ENCODE assay signal across 24 mouse cellular contexts in the genomic region with DNA sequence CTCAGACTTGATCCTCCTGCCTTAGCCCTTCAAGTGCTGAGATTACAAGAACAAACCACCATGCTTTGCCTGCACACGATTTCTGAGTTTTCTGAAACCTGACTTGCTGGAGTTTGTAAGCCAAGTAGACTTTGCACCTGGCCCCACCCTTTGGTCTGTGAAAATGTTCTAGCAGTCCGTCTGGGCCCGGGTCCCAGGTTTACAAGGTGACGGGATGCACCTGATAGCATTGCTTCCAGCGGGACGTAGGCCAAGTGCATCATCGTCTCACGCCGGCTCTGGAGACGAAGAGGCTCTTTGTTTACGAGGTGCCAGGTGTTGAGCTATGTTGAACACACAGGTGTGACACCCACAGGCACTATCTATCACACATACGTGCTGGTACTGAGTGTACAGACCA. TPM values are rescaled to one million over a fixed set of nuclear protein-coding genes. Genes with fewer than 3 reads are reported as not detected.
DNase-seq lines count a peak whose midpoint lies in the region; ATAC-seq and TF ChIP-seq lines count a peak whose summit lies in the region.
"Had no signal": no experiment of that assay in that cellular context is flagged by ENCODE, and none has a peak within 500 bp of the region (broad histone marks: within the 10 kb centered on the region; RNA-seq: fewer than 3 reads in every experiment).

No protein-coding gene starts in this region.

- H3K4me3 ChIP-seq in kidney, embryonic 14.5 days (ENCODE audit: low read length), result no peak overlapping the region
- H3K4me3 ChIP-seq in intestine, postnatal 0 days (ENCODE audit: low read depth, low read length), result no peak overlapping the region
- H3K4me3 ChIP-seq: forebrain, embryonic 10.5 days; heart, embryonic 12.5 days; hindbrain, embryonic 10.5 days; limb, embryonic 15.5 days; midbrain, embryonic 10.5 days; neural tube, embryonic 15.5 days had no signal

- ATAC-seq in kidney, embryonic 14.5 days (ENCODE audit: low FRiP score, low TSS enrichment), result no peak
- peak; percentile 39 for ATAC-seq in intestine, postnatal 0 days
- ATAC-seq: activated CD4-positive, CD25-positive, alpha-beta regulatory T cell, adult 4 months; forebrain, embryonic 16.5 days; hindbrain, embryonic 16.5 days; lung, postnatal 0 days had no signal

- 90% methylated on average over 12 of the region's 12 CpGs for WGBS in kidney, embryonic 14.5 days
- 42% methylated on average over 12 of the region's 12 CpGs for WGBS in intestine, postnatal 0 days

- H3K36me3 ChIP-seq in kidney, embryonic 14.5 days (ENCODE audit: control insufficient read depth, insufficient read depth, low read length), result no peaks in the 10 kb centered on the region
- no peaks in the 10 kb centered on the region; the same call in 1 of the 2 replicates for H3K36me3 ChIP-seq in intestine, postnatal 0 days (ENCODE audit: control insufficient read depth, insufficient read depth)
- H3K36me3 ChIP-seq: heart, embryonic 12.5 days; limb, embryonic 15.5 days had no signal

- H3K27ac ChIP-seq in kidney, embryonic 14.5 days (ENCODE audit: low read depth, low read length), result no peak overlapping the region
- H3K27ac ChIP-seq in intestine, postnatal 0 days (ENCODE audit: low read depth, low read length), result peak overlapping the region; percentile 51
- H3K27ac ChIP-seq: forebrain, embryonic 10.5 days; hindbrain, embryonic 10.5 days; kidney, postnatal 0 days; limb, embryonic 15.5 days; midbrain, embryonic 10.5 days; neural tube, embryonic 15.5 days had no signal

- no peaks in the 10 kb centered on the region for H3K9me3 ChIP-seq in kidney, embryonic 14.5 days (ENCODE audit: control insufficient read depth, low read length)
- H3K9me3 ChIP-seq in intestine, postnatal 0 days (ENCODE audit: control insufficient read depth), result no peaks in the 10 kb centered on the region
- H3K9me3 ChIP-seq: forebrain, embryonic 10.5 days; heart, embryonic 12.5 days; hindbrain, embryonic 10.5 days; limb, embryonic 15.5 days; midbrain, embryonic 10.5 days; neural tube, embryonic 15.5 days had no signal

- H3K9ac ChIP-seq in kidney, embryonic 14.5 days (ENCODE audit: low read depth, low read length), result no peak overlapping the region
- H3K9ac ChIP-seq in intestine, postnatal 0 days (ENCODE audit: low read depth, low read length), result no peak overlapping the region
- H3K9ac ChIP-seq: heart, embryonic 12.5 days; limb, embryonic 15.5 days; neural tube, embryonic 15.5 days had no signal

- DNase-seq in cerebellum, postnatal 14 days, result peak; percentile 41 to 43
- no peak for DNase-seq in cerebellum, adult 11 months
- peak; percentile 81 for DNase-seq in kidney, adult 9 months
- peak; percentile 37 to 55 for DNase-seq in cerebellum, postnatal 25 days
- DNase-seq in right cerebral cortex, adult 18-20 months, result no peak
- DNase-seq in T-cell, adult 2 months (ENCODE audit: low spot score), result no peak
- DNase-seq: adrenal gland, adult 8-10 months; B cell, adult 2 months; gastrocnemius, postnatal 10 days; heart, postnatal 10 days; left cerebral cortex, postnatal 4 days had no signal

- no peak for TF ChIP-seq CTCF in intestine, postnatal 0 days (IDR thresholded peaks at IDR 0.05; ENCODE audit: low read depth)

- H3K4me2 ChIP-seq in kidney, embryonic 14.5 days (replicated peaks; ENCODE audit: low read depth, low read length), result no peak overlapping the region
- no peak overlapping the region for H3K4me2 ChIP-seq in intestine, postnatal 0 days (replicated peaks; ENCODE audit: low read depth)
- H3K4me2 ChIP-seq: heart, embryonic 12.5 days; limb, embryonic 15.5 days; neural tube, embryonic 15.5 days had no signal

- H3K27me3 ChIP-seq in kidney, embryonic 14.5 days (ENCODE audit: control insufficient read depth, insufficient read depth, low read length), result no peaks in the 10 kb centered on the region
- no peaks in the 10 kb centered on the region for H3K27me3 ChIP-seq in intestine, postnatal 0 days (replicated peaks; ENCODE audit: control insufficient read depth, insufficient read depth, low read length)
- H3K27me3 ChIP-seq: limb, embryonic 15.5 days; neural tube, embryonic 15.5 days had no signal

- H3K4me1 ChIP-seq in kidney, embryonic 14.5 days (ENCODE audit: control insufficient read depth, insufficient read depth, low read length), result peaks cover 26% of the 10 kb centered on the region
- peaks cover 16% of the 10 kb centered on the region for H3K4me1 ChIP-seq in intestine, postnatal 0 days (replicated peaks; ENCODE audit: control insufficient read depth, insufficient read depth, low read length)

RNA-seq across cellular contexts. Expression of a gene that starts 18.9 kb away (rescaled TPM):
- 78.2 and 99.5 TPM in 2 replicates for polyA plus RNA-seq in kidney, embryonic 14.5 days (2014; fragmentation: Nextera tagmentation; extraction: Ambion mirVana)
- polyA plus RNA-seq in intestine, postnatal 0 days (2015; fragmentation: Nextera tagmentation; extraction: Ambion mirVana), result 160 and 161 TPM in 2 replicates

RNA-seq across cellular contexts. Expression of a gene that starts 37.5 kb away (rescaled TPM):
- 3.5 and 6.0 TPM in 2 replicates for polyA plus RNA-seq in kidney, embryonic 14.5 days (2014; fragmentation: Nextera tagmentation; extraction: Ambion mirVana)
- polyA plus RNA-seq in intestine, postnatal 0 days (2015; fragmentation: Nextera tagmentation; extraction: Ambion mirVana), result 46.4 and 59.5 TPM in 2 replicates

RNA-seq across cellular contexts. Expression of a gene that starts 55.6 kb away (rescaled TPM):
- polyA plus RNA-seq in kidney, embryonic 14.5 days (2014; fragmentation: Nextera tagmentation; extraction: Ambion mirVana), result 10.0 TPM in 2 replicates
- polyA plus RNA-seq in intestine, postnatal 0 days (2015; fragmentation: Nextera tagmentation; extraction: Ambion mirVana), result 2.8 and 3.2 TPM in 2 replicates

RNA-seq across cellular contexts. Expression of a gene that starts 59.1 kb away (rescaled TPM):
- 0.51 and 0.97 TPM in 2 replicates for polyA plus RNA-seq in kidney, embryonic 14.5 days (2014; fragmentation: Nextera tagmentation; extraction: Ambion mirVana)
- 6.8 and 6.9 TPM in 2 replicates for polyA plus RNA-seq in intestine, postnatal 0 days (2015; fragmentation: Nextera tagmentation; extraction: Ambion mirVana)
- polyA plus RNA-seq: activated CD4-positive, CD25-positive, alpha-beta regulatory T cell, adult 4 months had no signal

Comparison
In these comparisons a context has a peak if more than half of its experiments do, and no peak if none do; other contexts are left out.
1. DNase-seq: peak in cerebellum, postnatal 14 days (2 of 2), kidney, adult 9 months (single experiment) and cerebellum, postnatal 25 days (2 of 2); none in cerebellum, adult 11 months (single experiment), right cerebral cortex, adult 18-20 months (single experiment) and T-cell, adult 2 months (single experiment).